Mouse (Mus musculus) frontal cortex, postnatal 25 days (tissue): ENCODE data around the gene Prickle4.

ENCODE experiments used
- DNase-seq, 2 experiments: peaks; one replicate each; pipeline ENCODE4 v3.0.0; 2022; ENCODE audit warnings: low spot score in 2 of 2

Gene Prickle4

GRCm38 (mm10) chr17:47706196-47706595 lies 11.7 kb upstream of the Prickle4 start:
- no peak for DNase-seq

- DNase-seq = no peak
Measured at GRCm38 (mm10) chr17:47704692-47705091, 10.2 kb upstream of the Prickle4 start.

- no peak for DNase-seq
Measured at GRCm38 (mm10) chr17:47703556-47703955, 9.0 kb upstream of the Prickle4 start.

- no peak for DNase-seq
Measured at GRCm38 (mm10) chr17:47702548-47703345, 8.2 kb upstream of the Prickle4 start.

GRCm38 (mm10) chr17:47701793-47702192 lies 7.3 kb upstream of the Prickle4 start:
- DNase-seq = no peak

- no peak for DNase-seq
Measured at GRCm38 (mm10) chr17:47699055-47699454, 4.5 kb upstream of the Prickle4 start.

GRCm38 (mm10) chr17:47698156-47698555 lies 3.6 kb upstream of the Prickle4 start:
- no peak for DNase-seq

GRCm38 (mm10) chr17:47695337-47695710 lies 788 bp upstream of the Prickle4 start:
- DNase-seq = no peak

- no peak for DNase-seq
Measured at GRCm38 (mm10) chr17:47694442-47694502, 264 bp downstream of the Prickle4 start, which contains the start of gene Gm21981. Gene Gm21981 (minus strand): TSS chr17:47694455.

- DNase-seq = no peak
Measured at GRCm38 (mm10) chr17:47693671-47694441, 680 bp downstream of the Prickle4 start.

GRCm38 (mm10) chr17:47691650-47692049 lies 2.9 kb downstream of the Prickle4 start:
- no peak for DNase-seq

- DNase-seq = no peak
Measured at GRCm38 (mm10) chr17:47689894-47690293, 4.6 kb downstream of the Prickle4 start.

- DNase-seq = peak; percentile 61 to 68
Measured at GRCm38 (mm10) chr17:47688608-47689575, 5.6 kb downstream of the Prickle4 start, which contains the start of gene Frs3. Gene Frs3 (plus strand): TSS chr17:47689030.

GRCm38 (mm10) chr17:47688344-47688607 lies 6.3 kb downstream of the Prickle4 start, which contains the start of gene Tomm6:
Gene Tomm6 (minus strand): TSS chr17:47688386.
- DNase-seq = no peak

GRCm38 (mm10) chr17:47687409-47688343 lies 6.9 kb downstream of the Prickle4 start:
- peak; percentile 91 to 95 for DNase-seq

GRCm38 (mm10) chr17:47682836-47683235 lies 11.7 kb downstream of the Prickle4 start:
- DNase-seq = no peak

- no peak for DNase-seq
Measured at GRCm38 (mm10) chr17:47678702-47679101, 15.8 kb downstream of the Prickle4 start.

GRCm38 (mm10) chr17:47678238-47678637 lies 16.3 kb downstream of the Prickle4 start:
- DNase-seq = no peak

GRCm38 (mm10) chr17:47676581-47676980 lies 18.0 kb downstream of the Prickle4 start:
- DNase-seq = peak; percentile 62 to 79

GRCm38 (mm10) chr17:47672311-47673111 lies 22.0 kb downstream of the Prickle4 start:
- peak in 1 of 2 experiments; percentile 22 for DNase-seq

GRCm38 (mm10) chr17:47671988-47672310 lies 22.6 kb downstream of the Prickle4 start:
- DNase-seq = no peak
